Comparison of ENCODE assay signal across 22 mouse cellular contexts in genomic region chr19:4583856-4584255, GRCm38 (mm10). TPM values are rescaled to one million over a fixed set of nuclear protein-coding genes. Genes with fewer than 3 reads are reported as not detected.
"Had no signal": no experiment of that assay in that cellular context is flagged by ENCODE, and none has a peak within 500 bp of the region (broad histone marks: within the 10 kb centered on the region; RNA-seq: fewer than 3 reads in every experiment).

No protein-coding gene starts in this region.

- H3K9ac ChIP-seq: liver, embryonic 13.5 days; midbrain, embryonic 13.5 days; neural tube, embryonic 13.5 days had no signal

- DNase-seq: kidney, adult 18-20 months; kidney, adult 9 months; kidney, postnatal 14 days; kidney, postnatal 4 days; layer of hippocampus, adult 9-11 months; liver, embryonic 13.5 days; lung, adult 2 months; retina, postnatal 1 day; right cerebral cortex, postnatal 25 days; thymus, adult 18-20 months; thymus, postnatal 36 days had no signal

- H3K4me1 ChIP-seq: megakaryocyte, embryonic 14.5 days; midbrain, embryonic 10.5 days; midbrain, embryonic 13.5 days; neural tube, embryonic 13.5 days had no signal

- H3K9me3 ChIP-seq: liver, embryonic 13.5 days; megakaryocyte, embryonic 14.5 days; midbrain, embryonic 10.5 days; midbrain, embryonic 13.5 days; neural tube, embryonic 13.5 days had no signal

- ATAC-seq: lung, postnatal 0 days; midbrain, embryonic 13.5 days; midbrain, embryonic 16.5 days had no signal

- H3K4me2 ChIP-seq: liver, embryonic 13.5 days; midbrain, embryonic 13.5 days; neural tube, embryonic 13.5 days had no signal

- H3K36me3 ChIP-seq: liver, embryonic 13.5 days; midbrain, embryonic 10.5 days; midbrain, embryonic 13.5 days; neural tube, embryonic 13.5 days had no signal

- H3K27ac ChIP-seq: layer of hippocampus, adult 2 months; left cerebral cortex, adult 2 months; liver, embryonic 13.5 days; midbrain, embryonic 10.5 days; midbrain, embryonic 13.5 days; neural tube, embryonic 13.5 days had no signal

- H3K27me3 ChIP-seq: midbrain, embryonic 13.5 days; neural tube, embryonic 13.5 days had no signal

- H3K4me3 ChIP-seq: layer of hippocampus, adult 2 months; left cerebral cortex, adult 2 months; liver, embryonic 13.5 days; megakaryocyte, embryonic 14.5 days; midbrain, embryonic 10.5 days; midbrain, embryonic 13.5 days; myocyte; neural tube, embryonic 13.5 days had no signal

RNA-seq across cellular contexts. Expression of gene Lrfn4, which starts 31.6 kb away (rescaled TPM):
- total RNA-seq: monocyte, adult 5-6 weeks; neutrophil, adult 5-6 weeks had no signal
